Mouse (Mus musculus): ENCODE measurements around the gene Gsx1.

DNA sequence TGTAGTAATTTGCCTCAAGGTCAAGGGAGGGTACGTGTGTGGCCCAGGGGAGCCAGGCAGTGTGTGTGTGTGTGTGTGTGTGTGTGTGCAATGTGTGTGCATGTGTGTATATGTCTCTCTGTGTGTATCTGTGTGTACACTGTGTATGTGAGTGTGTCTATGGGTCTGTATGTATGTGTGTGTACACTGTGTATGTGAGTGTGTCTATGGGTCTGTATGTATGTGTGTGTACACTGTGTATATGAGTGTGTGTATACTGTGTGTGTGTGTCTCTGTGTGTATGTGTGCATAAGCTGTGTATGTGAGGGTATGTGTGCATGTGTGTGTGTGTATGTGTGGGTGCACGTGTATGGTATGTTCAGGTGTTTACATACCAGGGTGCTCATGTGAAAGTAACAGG is 28.7 kb upstream of the Gsx1 start:
- TF ChIP-seq POLR2A (IDR thresholded peaks at IDR 0.05; ENCODE audit: insufficient read depth, low read depth, low read length) (no peak), CTCF (IDR thresholded peaks at IDR 0.05; ENCODE audit: insufficient read depth, low read depth, low read length) (no peak)

Data from olfactory bulb, adult 2 months (tissue).